Mouse (Mus musculus) c-Kit-positive CD71-negative TER-119-negative erythroid progenitor cells, embryonic 14.5 days (primary cell): ENCODE measurements around the gene Rpl23.

Source experiments
- DNase-seq: peaks from one replicate; pipeline ENCODE4 v3.0.0-alpha.2; 2013; ENCODE audit warnings: low read depth

The Rpl23 gene

DNA sequence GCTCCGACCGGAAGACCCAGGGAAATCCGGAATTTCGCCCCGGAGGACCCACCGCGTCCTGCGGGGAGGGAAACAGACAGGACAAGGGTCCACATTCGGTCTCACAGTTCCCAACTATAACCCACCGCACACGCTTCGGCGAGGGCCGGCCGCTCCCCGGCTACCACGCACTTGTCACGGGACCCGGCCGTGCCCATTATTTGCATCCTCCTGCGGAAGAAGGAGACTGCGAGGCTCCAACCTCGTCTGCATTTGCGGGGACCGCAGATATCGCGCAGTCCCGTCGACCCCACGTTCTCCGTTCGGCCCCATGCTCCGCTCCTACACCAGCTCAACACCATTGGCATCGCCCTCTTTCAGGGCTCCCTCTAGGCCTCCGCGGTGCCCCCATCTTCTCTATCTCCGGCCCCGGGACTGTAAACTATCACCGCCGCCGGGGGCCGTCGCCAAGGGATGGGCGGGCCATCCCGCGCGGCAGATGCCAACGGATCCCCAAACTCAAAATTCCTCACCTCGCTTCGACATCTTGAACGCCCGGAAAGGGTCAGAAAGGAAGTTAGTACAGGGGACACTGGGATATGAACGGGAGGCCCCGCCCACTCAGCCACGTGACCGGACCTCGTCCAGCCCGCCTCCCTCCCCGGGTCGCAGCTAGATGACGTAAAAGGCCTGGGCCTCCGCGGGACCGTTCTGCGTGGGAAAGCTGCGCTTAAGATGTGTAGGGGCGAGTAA, at the start of gene Rpl23:
Rpl23 (minus strand) TSS at position 606 of the 732 bp plus-strand sequence.
- DNase-seq: peak; percentile 99

GRCm38 (mm10) chr11:97832001-97832400, 49.8 kb upstream of the Rpl23 start:
- no peak for DNase-seq

DNA sequence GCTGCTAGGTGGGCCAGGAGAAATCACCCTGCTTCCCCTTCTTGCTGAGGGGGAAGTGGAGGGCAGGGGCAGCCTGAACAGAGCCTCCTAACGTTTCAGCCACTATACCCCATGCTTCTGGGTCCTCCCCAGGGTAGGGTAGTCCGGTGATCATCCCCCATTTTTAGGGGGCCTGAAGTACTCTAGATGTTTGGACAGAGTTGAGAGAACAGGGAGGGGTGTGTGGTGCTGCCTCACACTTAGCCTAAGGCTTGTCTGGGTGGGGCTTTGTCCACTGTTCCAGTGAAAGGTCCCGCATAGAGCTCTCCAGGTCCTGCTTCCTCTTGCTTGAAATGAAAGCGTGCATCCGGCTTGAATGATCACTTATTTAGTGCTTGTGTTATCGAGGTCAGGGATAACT, 48.3 kb upstream of the Rpl23 start:
- no peak for DNase-seq

DNA sequence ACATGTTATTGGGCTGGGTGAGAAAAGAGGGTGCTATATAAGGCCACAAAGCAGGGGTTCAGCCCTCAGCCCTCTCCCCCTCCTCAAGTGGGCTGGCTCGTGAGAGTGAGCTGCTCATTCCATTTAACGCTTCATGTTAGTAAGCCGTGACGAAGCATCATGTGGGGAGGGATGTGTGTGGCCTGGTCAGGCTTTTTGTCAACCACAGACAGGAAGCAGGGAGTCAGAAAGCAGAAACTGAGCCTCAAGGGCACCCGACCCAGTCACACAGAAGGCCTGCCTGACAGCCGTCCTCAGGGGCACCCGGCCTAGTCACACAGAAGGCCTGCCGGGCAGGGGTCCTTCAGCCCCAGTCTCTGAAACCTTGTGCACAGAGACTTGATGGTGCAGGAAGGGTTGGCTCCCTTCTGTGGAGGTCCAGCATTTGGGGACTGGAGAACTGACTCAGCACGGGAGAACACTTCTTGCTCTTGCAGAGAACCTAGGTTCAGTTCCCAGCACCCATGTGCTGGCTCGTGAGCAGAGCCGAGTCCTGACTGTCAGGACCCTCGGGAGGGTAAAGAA, 47.8 kb upstream of the Rpl23 start:
- DNase-seq: peak; percentile 65

- no peak for DNase-seq
Observed at GRCm38 (mm10) chr11:97829365-97829764, 47.1 kb upstream of the Rpl23 start.

DNA sequence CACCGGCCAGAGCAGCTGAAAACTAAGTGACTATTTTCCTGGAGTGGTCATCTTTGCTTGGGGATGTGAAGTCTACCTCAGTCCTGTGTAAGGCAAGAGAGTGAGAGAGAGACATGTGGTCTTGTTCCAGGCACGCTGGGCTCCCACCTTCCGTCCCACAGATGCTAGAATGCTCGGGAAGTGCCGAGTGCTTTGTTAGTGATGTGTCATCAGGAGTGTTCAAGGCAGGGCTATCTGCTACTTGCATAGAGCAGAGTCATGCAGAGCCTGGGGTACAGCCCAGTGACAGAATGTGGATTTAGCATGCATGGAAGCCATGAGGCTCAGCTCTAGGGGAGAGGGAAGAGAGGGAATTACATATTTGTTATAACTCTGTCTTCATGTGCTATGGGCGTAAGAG, 45.4 kb upstream of the Rpl23 start:
- no peak for DNase-seq

DNA sequence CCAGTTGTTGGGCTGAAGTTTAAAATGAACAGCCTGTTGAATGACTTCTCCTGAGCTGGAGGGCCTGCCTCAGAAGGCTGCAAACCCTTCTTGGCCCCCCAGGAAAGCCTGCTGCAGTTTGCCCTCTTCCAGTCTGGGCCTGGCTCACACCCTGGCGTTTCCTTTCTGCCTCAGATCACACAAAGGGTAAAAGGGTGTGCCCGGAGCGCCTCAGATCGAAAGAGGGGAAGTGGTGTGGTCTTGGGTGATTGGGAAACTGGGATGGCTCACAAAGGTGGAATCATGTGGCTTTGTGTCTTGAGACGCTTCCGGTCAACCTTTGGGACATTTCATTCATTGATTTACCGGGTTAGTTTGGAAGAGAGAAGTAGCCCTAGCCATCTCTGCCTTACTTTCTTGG, 44.2 kb upstream of the Rpl23 start:
- peak; percentile 44 for DNase-seq

DNA sequence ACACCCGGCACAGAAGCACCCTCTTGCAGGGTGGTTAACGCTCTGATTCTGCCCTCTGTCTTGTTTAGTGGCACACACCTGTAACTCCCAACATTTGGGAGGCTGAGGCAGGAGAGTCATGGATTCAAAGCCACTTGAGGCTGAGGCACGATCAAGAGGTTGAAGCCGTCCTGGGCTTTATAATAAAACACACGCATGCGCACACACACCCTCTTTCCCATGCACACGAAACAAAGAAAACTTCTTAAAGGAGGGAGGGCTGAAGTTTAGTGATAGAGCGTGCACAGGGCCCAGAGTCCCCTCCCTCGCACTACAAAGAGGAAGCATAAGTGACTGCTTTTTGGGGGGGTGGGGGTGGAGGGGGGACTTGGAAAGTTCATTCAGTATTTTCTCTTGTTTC, 43.7 kb upstream of the Rpl23 start:
- DNase-seq: no peak

DNA sequence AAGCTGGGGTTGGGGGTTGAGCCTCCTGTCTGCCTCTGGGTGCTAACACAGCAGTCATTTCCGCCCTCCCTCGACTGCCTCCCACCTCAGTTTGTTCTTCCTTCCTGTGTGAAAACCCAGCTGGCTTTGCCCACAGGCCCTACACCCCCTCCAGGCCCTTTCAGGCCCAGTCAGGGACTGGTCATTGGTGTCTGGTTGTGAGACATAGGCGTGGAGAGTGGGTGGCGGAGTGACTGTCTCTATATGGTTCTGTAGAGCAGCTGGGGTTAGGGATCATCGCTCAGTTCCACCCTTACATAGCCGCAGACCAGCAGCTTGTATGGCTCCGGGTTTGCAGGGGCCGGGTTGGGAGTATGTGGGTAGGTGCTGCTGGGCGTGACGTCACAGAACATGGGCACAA, 43.1 kb upstream of the Rpl23 start:
- no peak for DNase-seq

DNA sequence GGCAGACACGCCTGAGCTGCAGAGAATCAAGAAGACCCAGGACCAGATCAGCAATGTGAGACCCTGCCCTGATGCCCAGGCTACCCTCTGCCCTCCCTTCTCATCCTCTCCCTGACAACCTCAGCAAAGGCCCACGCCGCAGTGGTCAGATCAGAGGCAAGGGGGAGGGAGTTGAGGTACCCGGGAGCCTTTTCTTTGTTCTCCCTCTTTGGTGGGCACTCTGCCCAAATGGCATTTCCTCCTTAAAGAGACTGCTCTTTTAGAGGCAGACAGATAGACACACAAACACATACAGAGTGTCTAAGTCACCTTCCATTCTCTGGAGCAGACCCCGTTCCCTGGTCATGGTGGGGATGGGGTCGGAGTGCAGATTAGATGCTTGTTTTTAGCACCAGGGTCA, 42.7 kb upstream of the Rpl23 start:
- no peak for DNase-seq

DNA sequence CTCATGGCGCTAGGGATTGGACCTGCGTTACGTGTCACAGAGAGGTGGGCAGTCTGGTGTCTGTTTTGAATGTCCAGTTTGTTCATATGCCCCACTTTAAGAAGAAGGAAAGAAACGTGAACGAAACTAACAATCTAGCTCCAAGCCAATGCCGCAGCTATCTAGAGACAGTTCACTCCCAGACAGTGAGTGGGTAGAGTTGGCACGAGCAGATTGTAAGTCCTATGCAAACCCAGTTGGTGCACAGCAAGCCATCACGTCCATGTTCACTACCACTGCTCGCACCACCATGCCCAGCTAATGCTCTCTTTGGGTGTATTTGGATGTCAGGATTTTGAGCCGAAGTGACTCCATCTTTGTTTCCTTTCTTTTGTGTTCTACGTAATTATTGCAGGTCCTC, 41.9 kb upstream of the Rpl23 start:
- no peak for DNase-seq

DNA sequence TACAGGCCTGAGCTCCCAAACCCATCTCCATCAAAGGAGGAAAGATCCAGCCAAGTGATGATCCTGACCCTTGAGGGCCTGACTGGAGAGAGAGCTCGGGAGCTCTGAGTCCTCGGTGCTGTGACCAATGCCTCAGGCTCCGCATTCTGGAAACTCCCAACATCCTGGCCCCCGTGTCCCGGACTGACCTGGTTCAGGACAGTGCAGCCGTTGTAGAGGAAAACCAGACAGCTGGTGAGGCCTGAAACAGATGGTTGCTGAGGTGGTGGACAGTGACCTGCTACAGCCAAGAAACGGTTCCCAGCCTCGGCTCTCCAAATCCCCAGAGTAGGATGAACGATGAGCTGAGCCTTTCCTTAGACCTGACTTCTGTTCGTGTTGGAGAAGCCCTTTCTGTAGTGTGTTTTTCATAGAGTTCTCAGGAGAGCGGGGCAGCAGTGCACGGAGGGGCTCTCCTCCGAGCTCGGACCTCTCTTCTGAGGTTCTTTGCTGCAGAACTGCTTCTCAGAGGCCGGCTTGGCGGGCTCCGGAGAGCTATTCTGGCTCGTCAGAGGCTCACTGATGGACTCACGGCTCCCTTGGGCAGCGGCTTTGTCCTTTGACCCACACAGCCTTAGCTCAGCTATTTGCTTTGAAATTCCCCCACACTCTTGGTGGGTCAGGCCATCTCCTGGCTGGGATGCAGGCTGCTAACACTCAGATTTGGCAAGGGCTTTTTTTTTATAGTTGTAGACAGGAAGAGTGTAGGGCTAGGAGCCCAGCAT, 40.8 kb upstream of the Rpl23 start:
- no peak for DNase-seq

DNA sequence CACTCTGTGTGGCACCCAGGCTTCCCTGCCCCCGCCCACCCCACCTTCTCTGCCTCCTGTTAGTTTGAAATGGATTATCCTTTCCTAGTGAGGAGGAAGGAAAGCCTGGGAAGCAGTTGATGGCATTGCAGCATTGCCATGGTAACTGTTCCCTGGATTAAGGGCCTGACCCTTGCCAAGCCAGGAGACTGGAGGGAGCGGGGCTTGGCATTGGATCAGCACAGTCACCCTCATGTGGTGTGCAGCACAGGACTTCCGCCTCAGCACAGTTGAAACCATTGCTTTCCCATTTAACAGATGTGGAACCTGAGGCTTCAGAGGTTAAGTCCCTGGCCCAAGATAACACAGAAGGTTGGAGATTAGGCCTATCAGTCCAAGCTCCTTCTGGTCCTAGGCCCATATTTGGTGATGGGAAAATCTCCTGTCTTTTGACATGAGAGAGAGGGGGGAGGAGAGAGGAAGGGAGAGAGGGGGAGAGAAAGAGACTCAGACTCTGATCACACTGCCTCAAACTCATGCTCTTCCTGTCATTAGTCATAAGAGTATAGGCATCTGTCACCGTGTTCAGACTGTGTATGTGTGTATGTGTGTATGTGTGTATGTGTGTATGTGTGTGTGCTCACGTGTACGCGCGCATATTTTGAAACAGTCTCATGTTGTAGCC, 39.3 kb upstream of the Rpl23 start:
- no peak for DNase-seq

GRCm38 (mm10) chr11:97820840-97821239, 38.6 kb upstream of the Rpl23 start:
- DNase-seq: no peak

DNA sequence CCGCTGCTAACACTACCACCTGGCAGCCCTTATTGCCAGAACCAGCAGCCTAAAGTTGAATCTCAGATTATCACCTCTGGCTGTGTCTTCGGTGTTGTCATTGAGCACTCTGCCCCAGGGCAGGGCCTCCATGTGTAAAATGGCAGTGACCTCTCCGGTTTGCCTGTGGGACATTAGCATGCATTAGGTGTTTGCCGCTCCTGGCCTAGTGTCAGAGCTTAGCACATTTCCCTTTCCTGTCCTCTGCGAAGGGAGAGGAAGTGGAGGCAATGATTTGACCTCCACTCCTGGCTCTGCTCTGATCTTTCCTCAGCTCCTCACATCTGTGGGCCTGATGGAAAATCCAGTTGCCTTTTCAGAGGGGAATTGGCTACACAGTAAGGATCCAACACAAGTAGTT, 37.7 kb upstream of the Rpl23 start:
- DNase-seq: no peak

DNA sequence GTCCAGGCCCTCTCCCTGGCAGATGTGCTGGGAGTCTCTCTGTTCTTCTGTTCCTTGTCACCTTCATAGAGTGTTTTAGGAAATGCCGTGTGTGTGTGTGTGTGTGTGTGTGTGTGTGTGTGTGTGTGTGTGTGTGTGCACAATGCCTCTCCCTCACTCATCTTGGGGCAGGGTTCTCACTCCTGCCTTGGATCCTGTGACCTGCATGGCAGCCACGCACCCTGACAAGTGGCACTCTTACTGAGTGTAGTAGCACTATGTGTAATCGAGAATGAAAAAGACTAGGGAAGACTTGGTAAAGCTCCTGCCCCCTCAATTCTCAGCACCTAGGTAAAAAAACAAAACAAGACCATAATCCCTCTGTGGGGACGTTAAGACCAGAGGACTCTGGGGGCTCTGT, 36.9 kb upstream of the Rpl23 start:
- no peak for DNase-seq

DNA sequence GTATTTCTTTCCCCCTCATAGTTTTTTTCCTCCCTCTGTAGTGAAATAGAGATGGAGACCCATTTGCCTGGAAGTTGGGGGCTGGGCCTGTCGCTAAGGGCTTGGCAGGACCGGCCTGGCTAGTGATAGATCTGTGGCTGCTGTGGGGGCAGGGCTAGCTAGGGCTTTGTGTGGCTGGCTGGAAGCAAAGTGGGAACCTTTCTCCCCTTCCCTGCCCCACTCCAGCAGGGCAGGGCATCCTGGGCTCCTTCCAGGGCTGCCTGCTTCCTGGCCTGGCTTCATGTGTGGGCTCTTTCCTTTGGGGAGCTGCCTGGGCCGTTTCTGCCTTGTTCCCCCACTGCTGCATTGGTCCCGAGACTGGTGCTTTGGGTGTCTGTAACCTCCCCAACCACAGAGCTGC, 36.3 kb upstream of the Rpl23 start:
- no peak for DNase-seq

DNA sequence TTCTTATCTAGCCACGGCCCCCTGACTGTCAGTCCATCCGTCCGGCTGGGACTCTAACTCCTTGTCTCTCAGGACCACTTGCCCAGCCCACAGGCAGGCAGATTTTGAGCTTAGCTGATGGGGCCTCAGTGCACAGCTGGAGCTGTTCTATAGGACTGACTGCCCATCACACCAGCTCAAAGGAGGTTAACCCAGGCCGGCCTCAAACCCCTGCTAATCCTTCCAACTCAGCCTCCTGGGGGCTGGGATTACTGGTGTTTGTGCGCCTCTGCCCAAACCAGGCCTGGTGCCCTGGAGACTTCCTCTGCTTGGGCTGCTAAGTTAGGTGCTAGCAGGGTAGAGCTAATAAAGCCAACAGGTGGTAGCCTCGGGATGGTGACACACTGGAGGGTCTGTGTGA, 35.8 kb upstream of the Rpl23 start:
- DNase-seq: no peak

DNA sequence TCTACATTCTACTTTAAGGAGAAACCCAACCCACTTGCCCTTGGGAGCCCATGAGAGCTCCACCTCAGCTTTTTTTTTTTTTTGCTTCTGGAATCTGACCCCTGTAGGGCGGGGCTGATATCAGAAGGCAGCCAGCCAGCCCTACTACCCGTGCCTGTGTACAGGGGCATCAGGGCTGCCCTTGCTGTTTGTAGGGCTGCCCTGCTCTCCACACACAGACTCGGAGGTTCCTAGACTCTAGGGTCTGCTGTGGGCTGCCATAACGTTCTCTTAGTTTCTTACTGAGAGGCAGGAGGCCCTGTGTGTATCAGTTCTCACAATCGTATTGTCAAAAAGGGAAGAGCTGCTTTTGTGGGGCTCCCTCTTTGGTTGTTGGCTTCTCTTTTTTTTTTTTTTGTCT, 35.1 kb upstream of the Rpl23 start:
- no peak for DNase-seq

DNA sequence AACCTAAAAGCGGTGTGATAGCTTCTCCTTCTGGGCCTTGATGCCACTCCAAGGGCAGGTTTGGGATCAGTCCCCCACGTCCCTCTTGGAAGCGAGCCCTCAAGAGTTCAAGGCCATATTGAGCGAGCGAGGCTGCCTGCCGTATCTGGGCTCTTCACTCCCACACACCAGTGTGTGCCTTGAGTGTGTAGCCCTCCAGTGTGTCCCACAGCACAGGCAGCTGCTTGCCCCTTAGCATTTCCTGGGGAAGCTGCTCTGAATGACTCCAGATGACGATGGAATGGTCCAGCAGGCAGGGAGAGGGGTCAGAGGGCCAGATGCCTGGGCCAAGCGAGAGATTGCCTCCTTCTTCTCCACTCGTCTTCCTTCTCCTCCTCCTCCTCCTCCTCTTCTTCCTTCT, 34.7 kb upstream of the Rpl23 start:
- DNase-seq: no peak

DNA sequence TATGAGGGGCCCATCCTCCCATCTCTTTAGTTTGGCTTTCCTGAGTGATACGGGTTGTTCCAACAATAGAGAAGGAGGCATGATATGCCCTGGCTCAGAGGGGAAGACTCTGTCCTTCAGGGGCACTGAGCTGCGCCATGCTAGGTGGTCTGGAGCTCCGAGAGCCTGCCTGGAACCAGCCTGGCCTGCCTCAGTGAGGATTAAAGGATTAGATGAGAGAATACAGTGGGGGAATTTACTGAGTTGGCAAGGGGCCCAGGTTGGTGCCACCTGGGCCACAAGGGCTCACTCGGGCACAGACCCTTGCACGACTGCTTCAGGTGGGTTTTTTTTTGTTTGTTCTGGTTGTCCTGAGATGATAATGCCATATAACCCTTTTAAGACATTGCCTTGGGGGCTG, 33.9 kb upstream of the Rpl23 start:
- DNase-seq: no peak

- no peak for DNase-seq
Observed at GRCm38 (mm10) chr11:97815736-97816135, 33.5 kb upstream of the Rpl23 start.
